Mouse (Mus musculus): Measurements from ENCODE around the gene Atp8a2. TPM values are rescaled to one million over a fixed set of nuclear protein-coding genes. Genes with fewer than 3 reads are reported as not detected.
"Not testable (repeated sequence)": the region's sequence is repeated elsewhere in the genome, so short reads cannot be mapped to it uniquely, and the experiment has no call there.

Gene Atp8a2
- polyA plus RNA-seq, 1 experiment from 2014 or later, result 0.59 TPM

GRCm38 (mm10) chr14:59729298-59730042, 467.5 kb downstream of the Atp8a2 start:
- H3K4me3 ChIP-seq (replicated peaks; ENCODE audit: low read depth, low read length), result no peak overlapping the region

GRCm38 (mm10) chr14:59727016-59727415, 470.0 kb downstream of the Atp8a2 start:
- Histone ChIP-seq H3K4me3 (replicated peaks; ENCODE audit: low read depth, low read length) (no peak overlapping the region), H3K9me3 (replicated peaks; ENCODE audit: low read length) (no peaks in the 10 kb centered on the region), H3K4me2 (ENCODE audit: low read length) (no peak overlapping the region), H3K4me1 (replicated peaks; ENCODE audit: insufficient read depth, low read length) (no peaks in the 10 kb centered on the region), H3K36me3 (ENCODE audit: insufficient read depth, low read length) (no peaks in the 10 kb centered on the region), H3K27me3 (ENCODE audit: insufficient read depth, low read length) (no peaks in the 10 kb centered on the region), H3K27ac (no peak overlapping the region), H3K9ac (ENCODE audit: low read depth, low read length) (no peak overlapping the region)
- DNase-seq (ENCODE audit: low spot score) (no peak), ATAC-seq (replicated peaks; ENCODE audit: low FRiP score, low read depth) (no peak)
- WGBS, result 63% methylated on average over 4 of the region's 4 CpGs
- TF ChIP-seq CTCF (IDR thresholded peaks at IDR 0.05; ENCODE audit: low read depth), result no peak

More at GRCm38 (mm10) chr14:59729298-59730042, 467.5 kb downstream of the Atp8a2 start:
- H3K9me3 ChIP-seq (replicated peaks; ENCODE audit: low read length), result no peaks in the 10 kb centered on the region
- no peak for TF ChIP-seq CTCF (IDR thresholded peaks at IDR 0.05; ENCODE audit: low read depth)
- no peaks in the 10 kb centered on the region for H3K36me3 ChIP-seq (ENCODE audit: insufficient read depth, low read length)
- WGBS, result 70% methylated on average over 3 of the region's 3 CpGs
- DNase-seq (ENCODE audit: low spot score) (no peak), ATAC-seq (replicated peaks; ENCODE audit: low FRiP score, low read depth) (no peak)
- no peak overlapping the region for H3K9ac ChIP-seq (ENCODE audit: low read depth, low read length)
- H3K27ac ChIP-seq, result no peak overlapping the region
- H3K27me3 ChIP-seq (ENCODE audit: insufficient read depth, low read length), result no peaks in the 10 kb centered on the region
- no peaks in the 10 kb centered on the region for H3K4me1 ChIP-seq (replicated peaks; ENCODE audit: insufficient read depth, low read length)
- H3K4me2 ChIP-seq (ENCODE audit: low read length), result no peak overlapping the region

GRCm38 (mm10) chr14:59723163-59723562, 473.8 kb downstream of the Atp8a2 start:
- Histone ChIP-seq H3K9ac (ENCODE audit: low read depth, low read length) (no peak overlapping the region), H3K4me1 (replicated peaks; ENCODE audit: insufficient read depth, low read length) (no peaks in the 10 kb centered on the region), H3K36me3 (ENCODE audit: insufficient read depth, low read length) (no peaks in the 10 kb centered on the region), H3K4me3 (replicated peaks; ENCODE audit: low read depth, low read length) (no peak overlapping the region), H3K27me3 (ENCODE audit: insufficient read depth, low read length) (no peaks in the 10 kb centered on the region), H3K27ac (no peak overlapping the region), H3K4me2 (ENCODE audit: low read length) (no peak overlapping the region), H3K9me3 (replicated peaks; ENCODE audit: low read length) (no peaks in the 10 kb centered on the region)
- ATAC-seq (replicated peaks; ENCODE audit: low FRiP score, low read depth), result no peak
- TF ChIP-seq CTCF (IDR thresholded peaks at IDR 0.05; ENCODE audit: low read depth), result no peak
- no peak for DNase-seq (ENCODE audit: low spot score)
- WGBS, result 99% methylated on average over 2 of the region's 2 CpGs

GRCm38 (mm10) chr14:59721957-59722356, 475.0 kb downstream of the Atp8a2 start:
- H3K27ac ChIP-seq, result no peak overlapping the region
- no peaks in the 10 kb centered on the region for H3K4me1 ChIP-seq (replicated peaks; ENCODE audit: insufficient read depth, low read length)
- no peak overlapping the region for H3K9ac ChIP-seq (ENCODE audit: low read depth, low read length)
- H3K4me2 ChIP-seq (ENCODE audit: low read length), result no peak overlapping the region
- H3K36me3 ChIP-seq (ENCODE audit: insufficient read depth, low read length), result no peaks in the 10 kb centered on the region
- H3K4me3 ChIP-seq (replicated peaks; ENCODE audit: low read depth, low read length), result no peak overlapping the region
- DNase-seq (ENCODE audit: low spot score) (peak; percentile 35), ATAC-seq (replicated peaks; ENCODE audit: low FRiP score, low read depth) (no peak)
- 75% methylated on average over 4 of the region's 4 CpGs for WGBS
- no peak for TF ChIP-seq CTCF (IDR thresholded peaks at IDR 0.05; ENCODE audit: low read depth)
- H3K9me3 ChIP-seq (replicated peaks; ENCODE audit: low read length), result no peaks in the 10 kb centered on the region
- no peaks in the 10 kb centered on the region for H3K27me3 ChIP-seq (ENCODE audit: insufficient read depth, low read length)

- H3K36me3 ChIP-seq (ENCODE audit: insufficient read depth, low read length), result no peaks in the 10 kb centered on the region
- H3K4me3 ChIP-seq (replicated peaks; ENCODE audit: low read depth, low read length), result no peak overlapping the region
- TF ChIP-seq CTCF (IDR thresholded peaks at IDR 0.05; ENCODE audit: low read depth), result no peak
- H3K4me1 ChIP-seq (replicated peaks; ENCODE audit: insufficient read depth, low read length), result no peaks in the 10 kb centered on the region
- no peak overlapping the region for H3K4me2 ChIP-seq (ENCODE audit: low read length)
- DNase-seq (ENCODE audit: low spot score) (no peak), ATAC-seq (replicated peaks; ENCODE audit: low FRiP score, low read depth) (no peak)
- H3K9ac ChIP-seq (ENCODE audit: low read depth, low read length), result no peak overlapping the region
- no peak overlapping the region for H3K27ac ChIP-seq
- H3K9me3 ChIP-seq (replicated peaks; ENCODE audit: low read length), result no peaks in the 10 kb centered on the region
- H3K27me3 ChIP-seq (ENCODE audit: insufficient read depth, low read length), result no peaks in the 10 kb centered on the region
- WGBS, result 71% methylated on average over 3 of the region's 3 CpGs
Measured at GRCm38 (mm10) chr14:59721356-59721755, 475.6 kb downstream of the Atp8a2 start.

GRCm38 (mm10) chr14:59720386-59720785, 476.6 kb downstream of the Atp8a2 start:
- Histone ChIP-seq H3K4me1 (replicated peaks; ENCODE audit: insufficient read depth, low read length) (no peaks in the 10 kb centered on the region), H3K9ac (ENCODE audit: low read depth, low read length) (no peak overlapping the region), H3K36me3 (ENCODE audit: insufficient read depth, low read length) (no peaks in the 10 kb centered on the region), H3K9me3 (replicated peaks; ENCODE audit: low read length) (no peaks in the 10 kb centered on the region), H3K27ac (no peak overlapping the region), H3K4me2 (ENCODE audit: low read length) (no peak overlapping the region), H3K27me3 (ENCODE audit: insufficient read depth, low read length) (no peaks in the 10 kb centered on the region), H3K4me3 (replicated peaks; ENCODE audit: low read depth, low read length) (no peak overlapping the region)
- no peak for ATAC-seq (replicated peaks; ENCODE audit: low FRiP score, low read depth)
- WGBS, result 74% methylated on average over 4 of the region's 4 CpGs
- DNase-seq (ENCODE audit: low spot score), result no peak
- no peak for TF ChIP-seq CTCF (IDR thresholded peaks at IDR 0.05; ENCODE audit: low read depth)

- not testable (repeated sequence) for H3K9me3 ChIP-seq (replicated peaks; ENCODE audit: low read length); H3K4me2 ChIP-seq (ENCODE audit: low read length); H3K27me3 ChIP-seq (ENCODE audit: insufficient read depth, low read length); H3K4me1 ChIP-seq (replicated peaks; ENCODE audit: insufficient read depth, low read length); H3K4me3 ChIP-seq (replicated peaks; ENCODE audit: low read depth, low read length); H3K36me3 ChIP-seq (ENCODE audit: insufficient read depth, low read length); H3K9ac ChIP-seq (ENCODE audit: low read depth, low read length); DNase-seq (ENCODE audit: low spot score); ATAC-seq (replicated peaks; ENCODE audit: low FRiP score, low read depth); H3K27ac ChIP-seq
- WGBS, result 79% methylated on average over 3 of the region's 3 CpGs
Measured at GRCm38 (mm10) chr14:59716443-59717085, 480.4 kb downstream of the Atp8a2 start.

All from kidney, postnatal 0 days (tissue).